Mouse (Mus musculus) liver, embryonic 15.5 days (tissue): ENCODE results near the gene St6gal1. TPM values are rescaled to one million over a fixed set of nuclear protein-coding genes. Genes with fewer than 3 reads are reported as not detected.
A peak's percentile ranks its signal among the peaks of the same experiment; 100 is the strongest.

Experiments used
- ATAC-seq: fragments of 200-750 bp; cut with Nextera tagmentation; 2 replicates; pipeline ENCODE4 v1.8.0; 2017; ENCODE audit warnings: moderate number of reproducible peaks, mild to moderate bottlenecking, moderate library complexity; ENCODE audit not compliant: insufficient read depth
- H3K27ac ChIP-seq: fragments of 300-500 bp; sonication (generic); replicated peaks from 2 replicates; pipeline ENCODE4 v1.5.1; 2015; ENCODE audit warnings: mild to moderate bottlenecking, inconsistent platforms
- H3K27me3 ChIP-seq: fragments of 300-500 bp; sonication (generic); 2 replicates; pipeline ENCODE4 v1.6.1; 2015; ENCODE audit warnings: mild to moderate bottlenecking, inconsistent platforms
- H3K36me3 ChIP-seq: fragments of 300-500 bp; sonication (generic); replicated peaks from 2 replicates; pipeline ENCODE4 v1.6.1; 2015; ENCODE audit warnings: moderate library complexity, mild to moderate bottlenecking, inconsistent platforms
- H3K4me1 ChIP-seq: fragments of 300-500 bp; sonication (generic); replicated peaks from 2 replicates; pipeline ENCODE4 v1.6.1; 2015; ENCODE audit warnings: inconsistent platforms
- H3K4me2 ChIP-seq: fragments of 300-500 bp; sonication (generic); 2 replicates; pipeline ENCODE4 v1.6.1; 2015; ENCODE audit warnings: moderate library complexity, mild to moderate bottlenecking, inconsistent platforms
- H3K4me3 ChIP-seq: fragments of 300-500 bp; sonication (generic); replicated peaks from 2 replicates; pipeline ENCODE4 v1.5.1; 2015; ENCODE audit warnings: mild to moderate bottlenecking, inconsistent platforms
- H3K9ac ChIP-seq: fragments of 300-500 bp; sonication (generic); 2 replicates; pipeline ENCODE4 v1.6.1; 2015; ENCODE audit warnings: moderate library complexity, mild to moderate bottlenecking, inconsistent platforms
- H3K9me3 ChIP-seq: fragments of 300-500 bp; sonication (generic); replicated peaks from 2 replicates; pipeline ENCODE4 v1.6.1; 2016; ENCODE audit warnings: inconsistent platforms
- WGBS: fragments of 180-500 bp; shearing (Covaris S2); methylation state at CpG from one replicate; pipeline ENCODE4 v1.1.7; 2015; ENCODE audit warnings: mixed read lengths; ENCODE audit not compliant: insufficient replicate concordance; 5-methylcytosine and 5-hydroxymethylcytosine counted together
- polyA plus RNA-seq: library from polyadenylated mRNA; unstranded; fragments of >200 nt; fragmentation: Nextera tagmentation; extraction: Ambion mirVana; gene quantifications from 2 replicates; pipeline ENCODE4 v1.2.1, GENCODE M21; 2015

St6gal1 gene
- polyA plus RNA-seq, 1 experiment from 2014 or later: 12.9 TPM

DNA sequence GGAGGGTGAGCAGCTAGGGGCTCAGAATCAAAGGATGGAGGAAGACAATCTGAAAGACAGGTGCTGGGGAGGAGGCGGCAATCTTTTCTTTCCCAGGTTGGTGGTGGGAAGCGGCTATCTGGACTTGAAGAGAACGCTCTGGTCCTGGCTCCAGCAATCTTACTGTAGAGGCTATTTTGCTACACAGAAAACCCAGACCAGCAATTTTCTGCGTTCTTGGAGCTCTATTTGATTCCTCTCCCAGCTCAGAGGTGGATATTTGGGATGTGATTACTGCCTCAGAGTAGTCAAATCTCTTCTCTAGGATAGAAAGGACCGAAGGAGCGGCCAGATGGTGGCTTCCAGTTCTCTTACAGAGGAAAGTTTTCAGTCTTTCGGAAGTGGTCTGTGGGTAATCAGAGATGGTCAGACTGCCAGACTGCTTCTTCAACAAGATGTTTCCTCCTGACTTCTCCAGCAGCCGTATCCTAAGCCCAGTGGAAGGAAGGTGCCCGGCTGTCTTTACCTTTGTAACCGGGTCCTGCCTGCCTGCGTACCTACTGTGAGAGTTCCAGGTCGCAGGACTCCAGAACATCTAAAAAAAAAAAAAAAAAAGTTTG lies 570 bp upstream of the St6gal1 start:
- Histone ChIP-seq H3K27ac (no peak overlapping the region), H3K4me1 (0 out of 2 replicates have a peak, but pooled peaks cover 3% of the 10 kb centered on the region), H3K4me2 (peak overlapping the region; percentile 68; the same call in 1 of the 2 replicates), H3K36me3 (no peaks in the 10 kb centered on the region), H3K27me3 (peaks cover 62% of the 10 kb centered on the region), H3K9ac (no peak overlapping the region), H3K9me3 (no peaks in the 10 kb centered on the region), H3K4me3 (no peak overlapping the region)
- ATAC-seq: no peak
- WGBS: 12% methylated on average over 12 of the region's 12 CpGs

GRCm38 (mm10) chr16:23225069-23225721 lies 655 bp downstream of the St6gal1 start:
- H3K4me1 ChIP-seq: 0 out of 2 replicates have a peak, but pooled peaks cover 3% of the 10 kb centered on the region
- peak; percentile 51 for ATAC-seq
- peak overlapping the region; percentile 57 for H3K4me3 ChIP-seq
- peak overlapping the region; percentile 40 for H3K9ac ChIP-seq
- WGBS: under 1% methylated on average over 44 of the region's 46 CpGs
- H3K36me3 ChIP-seq: no peaks in the 10 kb centered on the region
- peaks cover 62% of the 10 kb centered on the region for H3K27me3 ChIP-seq
- H3K27ac ChIP-seq: no peak overlapping the region
- no peaks in the 10 kb centered on the region for H3K9me3 ChIP-seq
- peak overlapping the region; percentile 68 for H3K4me2 ChIP-seq

DNA sequence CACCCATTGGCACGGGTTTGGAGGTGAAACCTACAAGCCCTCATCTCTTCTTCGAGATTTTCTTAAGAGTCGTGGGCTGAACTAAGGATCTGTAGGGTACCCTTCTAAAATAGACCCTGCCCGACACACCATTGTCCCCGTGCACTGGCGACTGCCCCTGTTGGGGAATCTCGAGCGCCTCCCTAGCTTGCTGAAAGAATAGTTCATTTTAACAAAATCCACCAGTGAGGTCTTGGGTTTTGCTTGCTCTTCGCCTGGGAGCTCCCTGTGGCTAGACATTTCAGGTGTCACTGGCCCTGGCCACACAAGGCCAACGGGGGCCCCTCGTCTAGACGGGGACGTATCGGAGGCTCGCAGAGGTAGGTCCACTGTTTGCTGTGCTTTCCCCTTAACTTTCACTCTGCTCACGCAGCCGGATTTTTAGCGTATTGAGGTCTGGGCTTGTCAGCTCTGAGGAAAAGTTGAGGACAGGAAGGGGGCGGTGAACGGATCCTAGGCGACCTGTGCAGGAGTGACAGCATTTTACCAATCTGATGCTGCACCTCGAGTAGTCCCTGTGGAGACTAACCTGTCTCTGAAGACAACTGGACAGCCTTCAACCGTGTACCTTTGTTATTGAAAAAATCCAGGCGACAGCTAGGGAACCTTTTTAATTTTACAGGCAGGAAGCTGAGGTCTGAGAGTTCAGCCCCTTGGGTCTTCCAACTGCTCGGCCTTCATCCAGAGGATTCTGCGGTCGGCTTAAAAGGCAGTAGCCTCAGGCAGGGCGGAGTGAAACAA lies 1.5 kb downstream of the St6gal1 start:
- Histone ChIP-seq H3K9ac (no peak overlapping the region), H3K36me3 (no peaks in the 10 kb centered on the region), H3K27ac (no peak overlapping the region), H3K4me2 (peak overlapping the region; percentile 68), H3K4me3 (peak overlapping the region; percentile 57), H3K9me3 (no peaks in the 10 kb centered on the region), H3K4me1 (0 out of 2 replicates have a peak, but pooled peaks cover 3% of the 10 kb centered on the region), H3K27me3 (peaks cover 62% of the 10 kb centered on the region)
- WGBS: 1% methylated on average over 28 of the region's 28 CpGs
- no peak for ATAC-seq

- ATAC-seq: no peak
- Histone ChIP-seq H3K36me3 (no peaks in the 10 kb centered on the region), H3K4me3 (peak overlapping the region; percentile 57), H3K4me1 (0 out of 2 replicates have a peak, but pooled peaks cover 3% of the 10 kb centered on the region), H3K4me2 (peak overlapping the region; percentile 68), H3K27ac (no peak overlapping the region), H3K27me3 (peaks cover 62% of the 10 kb centered on the region), H3K9ac (no peak overlapping the region), H3K9me3 (no peaks in the 10 kb centered on the region)
- WGBS: 11% methylated on average over 14 of the region's 14 CpGs
These were observed 2.2 kb downstream of the St6gal1 start for GRCm38 (mm10) chr16:23226601-23227351.

DNA sequence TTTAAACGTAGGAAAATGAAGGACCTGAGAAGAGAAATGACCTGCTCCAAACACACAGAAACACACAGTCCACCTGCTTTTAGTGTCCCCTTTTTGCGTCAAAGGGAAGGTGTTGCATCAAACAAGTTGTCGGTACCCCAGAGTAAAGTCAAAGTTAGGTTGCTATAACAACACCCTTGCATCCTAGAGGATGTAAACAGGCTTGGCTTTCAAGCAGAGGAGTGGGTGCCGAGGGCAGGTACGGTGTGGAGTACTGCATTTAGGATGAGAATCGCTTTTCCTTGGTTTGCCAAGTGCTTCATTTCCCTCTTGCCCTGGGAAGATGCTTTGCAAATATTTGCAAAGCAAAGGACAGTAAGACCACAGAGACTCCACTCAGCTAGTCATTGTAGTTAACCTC lies 3.3 kb downstream of the St6gal1 start:
- Histone ChIP-seq H3K27ac (no peak overlapping the region), H3K4me1 (0 out of 2 replicates have a peak, but pooled peaks cover 3% of the 10 kb centered on the region), H3K27me3 (peaks cover 59% of the 10 kb centered on the region), H3K4me2 (no peak overlapping the region), H3K4me3 (no peak overlapping the region), H3K36me3 (no peaks in the 10 kb centered on the region), H3K9me3 (no peaks in the 10 kb centered on the region), H3K9ac (no peak overlapping the region)
- whole genome bisulfite sequencing: 34% methylated on average over 6 of the region's 6 CpGs
- ATAC-seq: no peak

GRCm38 (mm10) chr16:23228486-23228885 lies 3.9 kb downstream of the St6gal1 start:
- no peak for ATAC-seq
- no peaks in the 10 kb centered on the region for H3K36me3 ChIP-seq
- H3K9ac ChIP-seq: no peak overlapping the region
- 44% methylated on average over 3 of the region's 3 CpGs for WGBS
- H3K4me3 ChIP-seq: no peak overlapping the region
- peaks cover 52% of the 10 kb centered on the region for H3K27me3 ChIP-seq
- no peaks in the 10 kb centered on the region for H3K9me3 ChIP-seq
- H3K27ac ChIP-seq: no peak overlapping the region
- 0 out of 2 replicates have a peak, but pooled peaks cover 3% of the 10 kb centered on the region for H3K4me1 ChIP-seq
- H3K4me2 ChIP-seq: no peak overlapping the region

DNA sequence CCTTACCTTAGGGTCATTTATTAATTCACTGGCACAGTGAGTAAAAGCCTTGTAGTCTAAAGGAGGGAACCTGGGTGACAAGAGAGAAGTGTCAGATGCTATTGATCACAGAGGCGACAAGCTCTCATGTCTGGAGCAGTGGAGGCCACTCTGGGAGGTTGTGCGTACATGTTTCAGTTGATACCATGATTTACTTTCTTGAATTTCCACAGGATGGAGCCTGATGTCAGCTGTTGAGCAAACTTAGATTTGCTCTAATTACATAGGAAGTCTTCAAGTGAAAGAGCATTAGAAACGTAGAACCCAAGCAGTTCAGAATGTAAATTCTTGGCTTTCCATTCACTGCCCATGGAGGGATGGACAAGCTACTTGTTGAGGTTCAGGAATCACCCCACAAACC lies 5.4 kb downstream of the St6gal1 start:
- Histone ChIP-seq H3K9ac (no peak overlapping the region), H3K4me1 (0 out of 2 replicates have a peak, but pooled peaks cover 3% of the 10 kb centered on the region), H3K27me3 (peaks cover 38% of the 10 kb centered on the region), H3K27ac (no peak overlapping the region), H3K4me3 (no peak overlapping the region), H3K36me3 (no peaks in the 10 kb centered on the region), H3K4me2 (no peak overlapping the region), H3K9me3 (no peaks in the 10 kb centered on the region)
- no peak for ATAC-seq
- WGBS: 57% methylated on average over 3 of the region's 3 CpGs

DNA sequence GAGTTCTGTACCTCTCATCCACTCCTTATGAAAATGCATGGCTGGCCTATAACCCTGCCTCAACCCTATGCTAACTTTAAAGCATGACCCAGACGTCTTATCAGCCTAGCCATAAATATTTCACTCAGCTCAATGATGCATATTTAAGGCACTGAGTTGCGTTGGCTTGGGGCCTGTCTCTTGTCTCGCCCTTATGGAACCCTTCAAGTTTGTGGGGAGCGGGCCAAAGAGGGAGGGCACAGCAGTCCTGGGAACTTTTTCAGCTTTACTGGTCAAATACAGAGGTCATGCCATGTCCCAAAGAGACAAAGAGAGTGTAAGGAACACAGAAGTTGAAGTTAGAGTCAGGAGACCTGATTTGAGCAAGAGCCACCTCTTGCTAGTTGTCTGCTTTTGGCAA lies 6.6 kb downstream of the St6gal1 start:
- peaks cover 25% of the 10 kb centered on the region for H3K27me3 ChIP-seq
- H3K9me3 ChIP-seq: no peaks in the 10 kb centered on the region
- no peak for ATAC-seq
- H3K4me1 ChIP-seq: 0 out of 2 replicates have a peak, but pooled peaks cover 3% of the 10 kb centered on the region
- H3K4me3 ChIP-seq: no peak overlapping the region
- WGBS: 60% methylated on average over 4 of the region's 4 CpGs
- no peak overlapping the region for H3K9ac ChIP-seq
- no peak overlapping the region for H3K27ac ChIP-seq
- H3K36me3 ChIP-seq: no peaks in the 10 kb centered on the region
- no peak overlapping the region for H3K4me2 ChIP-seq

GRCm38 (mm10) chr16:23232691-23233090 lies 8.2 kb downstream of the St6gal1 start:
- WGBS: 53% methylated on average over 7 of the region's 7 CpGs
- H3K4me3 ChIP-seq: no peak overlapping the region
- ATAC-seq: no peak
- no peaks in the 10 kb centered on the region for H3K9me3 ChIP-seq
- peaks cover 10% of the 10 kb centered on the region for H3K27me3 ChIP-seq
- H3K36me3 ChIP-seq: no peaks in the 10 kb centered on the region
- H3K9ac ChIP-seq: no peak overlapping the region
- 0 out of 2 replicates have a peak, but pooled peaks cover 3% of the 10 kb centered on the region for H3K4me1 ChIP-seq
- H3K4me2 ChIP-seq: no peak overlapping the region
- no peak overlapping the region for H3K27ac ChIP-seq

GRCm38 (mm10) chr16:23233496-23233895 lies 9.0 kb downstream of the St6gal1 start:
- Histone ChIP-seq H3K4me1 (no peaks in the 10 kb centered on the region), H3K27ac (no peak overlapping the region), H3K4me3 (no peak overlapping the region), H3K36me3 (no peaks in the 10 kb centered on the region), H3K27me3 (peaks cover 2% of the 10 kb centered on the region), H3K9me3 (no peaks in the 10 kb centered on the region), H3K9ac (no peak overlapping the region), H3K4me2 (no peak overlapping the region)
- ATAC-seq: no peak
- WGBS: 45% methylated on average over 10 of the region's 10 CpGs
